Mouse (Mus musculus): ENCODE measurements around the gene Srrm2.
"Not testable (repeated sequence)": the region's sequence is repeated elsewhere in the genome, so short reads cannot be mapped to it uniquely, and the experiment has no call there.

Gene Srrm2

DNA sequence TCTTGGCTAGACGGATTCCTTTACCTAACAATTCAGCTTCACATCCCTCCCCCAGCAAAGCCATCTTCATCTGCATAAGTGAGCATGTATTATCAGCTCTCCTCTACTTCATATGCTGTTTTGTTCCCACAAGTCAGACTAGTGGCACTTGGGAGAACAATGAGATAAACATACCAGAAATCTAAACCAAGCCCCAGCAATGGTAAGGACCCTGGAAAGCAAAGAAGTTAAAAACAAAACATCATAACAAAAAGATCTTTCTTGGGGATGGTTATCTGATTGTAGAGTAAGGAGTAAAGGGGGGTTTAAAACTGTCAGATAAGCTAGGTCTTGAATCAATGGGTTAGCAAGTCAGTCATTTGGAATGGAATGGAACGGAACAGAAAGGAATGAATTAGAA is 19.8 kb upstream of the Srrm2 start:
- no peak for DNase-seq

DNA sequence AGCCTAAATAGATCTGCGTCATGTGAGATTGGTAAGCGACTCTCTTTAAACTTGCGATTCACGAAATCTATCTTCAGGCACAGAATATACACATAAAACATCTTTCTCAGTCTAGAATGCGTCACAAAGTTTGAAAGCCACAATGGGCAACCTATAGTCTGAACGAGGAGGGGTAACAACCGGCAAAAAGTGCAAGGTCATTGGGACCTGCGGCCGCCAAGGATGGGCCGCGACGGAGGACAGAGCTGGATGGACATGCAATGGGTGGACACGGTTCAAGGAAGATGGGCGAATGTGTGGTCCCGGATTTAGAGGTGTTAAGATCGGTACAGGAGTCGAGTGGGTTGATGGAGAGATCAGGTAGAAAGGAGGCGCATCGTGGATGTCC is 19.4 kb upstream of the Srrm2 start:
- DNase-seq: no peak

- DNase-seq: peak; percentile 99
These were observed 18.8 kb upstream of the Srrm2 start, which contains the start of gene Flywch1 for GRCm38 (mm10) chr17:23771284-23772218. Flywch1 (minus strand) TSS chr17:23771602.

DNA sequence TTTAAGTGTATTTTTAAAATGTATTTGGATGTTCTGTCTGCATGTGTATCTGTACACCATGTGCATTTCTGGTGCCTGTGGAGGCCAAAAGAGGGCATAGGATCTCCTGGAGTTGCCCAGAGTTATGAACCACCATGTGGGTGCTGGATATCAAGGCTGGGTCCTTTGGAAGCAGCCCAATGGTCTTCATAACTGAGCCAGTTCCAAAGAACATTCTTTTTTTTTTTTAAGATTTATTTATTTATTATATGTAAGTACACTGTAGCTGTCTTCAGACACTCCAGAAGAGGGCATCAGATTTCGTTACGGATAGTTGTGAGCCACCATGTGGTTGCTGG is 18.1 kb upstream of the Srrm2 start:
- DNase-seq: not testable (repeated sequence)

GRCm38 (mm10) chr17:23773676-23774075 is 16.7 kb upstream of the Srrm2 start:
- DNase-seq: no peak

GRCm38 (mm10) chr17:23774090-23774489 is 16.2 kb upstream of the Srrm2 start:
- peak; percentile 83 for DNase-seq

- no peak for DNase-seq
These were observed 14.1 kb upstream of the Srrm2 start for GRCm38 (mm10) chr17:23776216-23776615.

- no peak for DNase-seq
These were observed 13.2 kb upstream of the Srrm2 start for GRCm38 (mm10) chr17:23777141-23777540.

DNA sequence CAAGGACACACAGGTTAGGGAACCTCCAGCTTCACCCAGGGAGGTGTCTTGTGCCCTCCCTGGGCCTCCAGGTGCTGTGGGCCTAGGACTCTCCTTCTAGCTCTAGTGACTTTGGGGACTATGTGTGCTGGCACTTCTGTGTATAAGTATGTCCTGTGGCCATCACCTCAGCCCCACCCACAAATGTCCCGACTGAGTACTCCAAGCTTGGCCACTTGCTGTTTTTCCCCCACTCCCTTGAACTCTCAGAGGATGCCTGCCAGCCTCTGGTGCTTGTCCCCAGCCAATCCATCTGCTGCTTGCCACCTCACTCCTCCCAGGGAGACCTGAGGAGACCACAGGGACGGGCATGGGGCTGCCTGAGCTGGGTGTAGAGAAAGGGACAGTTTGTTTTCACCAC is 11.9 kb upstream of the Srrm2 start:
- DNase-seq: no peak

DNA sequence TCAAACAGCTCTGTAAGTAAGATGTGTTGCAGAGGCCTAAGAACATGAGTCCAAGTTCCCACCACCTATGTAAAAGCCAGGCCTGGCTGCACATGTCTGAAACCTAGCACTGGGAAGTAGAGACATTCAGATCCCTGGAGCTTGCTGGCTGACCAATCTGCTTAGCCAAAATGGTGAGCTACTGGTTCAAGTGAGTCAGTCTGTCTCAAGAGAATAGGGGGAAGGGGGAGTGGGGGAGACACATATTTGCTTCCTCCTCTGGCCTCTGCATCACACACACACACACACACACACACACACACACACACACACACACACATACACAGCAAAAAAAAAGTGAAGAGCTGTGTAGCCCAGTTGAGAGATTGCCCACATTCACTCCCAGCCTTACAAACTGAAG is 7.0 kb upstream of the Srrm2 start:
- no peak for DNase-seq

DNA sequence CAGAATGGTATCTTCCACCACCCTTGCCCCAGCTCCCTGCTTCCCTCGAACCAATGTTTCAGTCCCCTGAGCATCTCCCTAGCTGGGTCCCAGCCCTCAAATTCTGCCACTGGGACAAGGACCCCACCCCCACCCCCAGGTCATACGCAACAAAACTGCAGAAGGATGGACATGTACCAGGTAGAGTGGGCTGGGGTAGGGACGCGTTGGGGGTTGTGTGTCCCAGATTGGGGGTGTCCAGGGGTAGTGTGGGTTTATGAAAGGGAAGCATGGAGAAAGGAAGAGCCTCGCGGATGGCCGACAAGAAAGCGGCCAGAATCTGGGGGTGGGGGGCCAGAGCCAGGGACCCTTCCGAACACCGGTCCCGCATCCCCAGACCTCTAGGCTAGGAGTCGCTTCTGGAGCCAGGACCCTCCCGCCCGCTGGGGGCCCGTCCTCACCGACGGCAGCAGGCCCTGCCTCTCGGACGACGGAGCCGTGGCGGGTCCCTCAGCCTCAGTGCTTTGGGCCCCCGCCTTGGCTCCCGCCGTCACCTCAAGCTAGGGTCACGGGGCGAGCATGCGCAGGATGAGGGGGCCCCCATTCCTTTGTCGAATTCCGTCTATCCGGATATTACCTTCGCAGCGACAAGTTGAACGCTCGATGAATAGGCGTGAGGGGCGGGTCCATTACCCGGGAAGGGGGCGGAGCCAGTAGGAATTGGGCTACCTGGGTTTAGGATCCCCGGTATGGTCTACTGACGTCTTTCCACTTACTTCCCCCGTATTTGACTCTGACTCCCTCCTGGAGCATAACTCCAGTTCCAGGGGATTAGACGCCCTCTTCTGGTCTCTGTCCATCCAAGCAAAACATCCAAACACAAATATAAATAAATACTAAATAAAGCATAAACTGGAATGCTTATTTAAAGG is 4.5 kb upstream of the Srrm2 start, which contains the start of gene Flywch2:
Gene Flywch2 (minus strand): TSS at position 521 of the 911 bp plus-strand sequence.
- DNase-seq: peak; percentile 91 to 97

GRCm38 (mm10) chr17:23786510-23786931 is 3.8 kb upstream of the Srrm2 start:
- DNase-seq: peak; percentile 60 to 64

- DNase-seq: no peak
These were observed 1.4 kb upstream of the Srrm2 start for GRCm38 (mm10) chr17:23788973-23789372.

GRCm38 (mm10) chr17:23789749-23790268 is 523 bp upstream of the Srrm2 start:
- DNase-seq: no peak

DNA sequence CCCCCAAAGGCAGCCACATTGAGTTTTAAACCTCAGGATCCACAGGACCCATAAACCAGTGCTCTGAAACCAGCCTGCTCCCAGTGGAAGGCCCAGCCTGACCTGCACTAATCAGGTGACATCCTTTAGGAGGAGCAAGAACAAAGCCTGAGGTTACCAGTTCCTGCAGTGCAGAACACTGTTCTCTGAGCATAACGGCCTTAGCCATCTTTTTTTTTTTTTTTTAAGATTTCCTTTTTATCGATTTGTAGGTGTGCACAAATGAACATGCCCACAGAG is 686 bp downstream of the Srrm2 start:
- peak in 1 of 2 experiments; percentile 35 for DNase-seq

- no peak for DNase-seq
These were observed 5.0 kb downstream of the Srrm2 start for GRCm38 (mm10) chr17:23795323-23795722.

GRCm38 (mm10) chr17:23797316-23797715 is 7.0 kb downstream of the Srrm2 start:
- no peak for DNase-seq

DNA sequence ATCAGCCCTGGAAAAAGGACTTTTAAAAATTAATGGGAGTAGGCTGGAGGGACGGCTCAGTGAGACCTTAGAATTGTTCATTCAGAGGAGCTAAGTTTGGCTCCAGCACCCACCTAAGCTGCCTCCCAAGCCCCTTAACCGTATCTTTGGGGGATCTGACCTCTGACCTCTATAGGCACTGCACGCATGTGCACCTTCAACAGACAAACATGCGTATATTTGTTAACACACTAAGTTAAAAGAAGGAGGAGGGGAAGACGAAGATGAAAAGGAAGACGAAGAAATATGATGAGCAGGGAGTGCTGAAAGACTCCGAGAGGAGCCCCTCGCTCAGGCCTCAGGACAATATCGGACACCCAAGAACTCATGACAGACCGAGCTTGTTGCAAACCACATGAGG is 11.3 kb downstream of the Srrm2 start:
- no peak for DNase-seq

GRCm38 (mm10) chr17:23802746-23803365 is 12.5 kb downstream of the Srrm2 start:
- peak; percentile 97 to 99 for DNase-seq

- peak; percentile 61 to 83 for DNase-seq
These were observed 13.2 kb downstream of the Srrm2 start for GRCm38 (mm10) chr17:23803366-23804041.

- no peak for DNase-seq
These were observed 14.2 kb downstream of the Srrm2 start for GRCm38 (mm10) chr17:23804426-23805085.

GRCm38 (mm10) chr17:23806867-23807266 is 16.5 kb downstream of the Srrm2 start:
- DNase-seq: peak; percentile 67 to 71

All from cerebellum, adult 18-20 months (tissue).